In genomic region chr14:105790441-105790840, GRCm38 (mm10) we compare ENCODE assay signal across 21 mouse cellular contexts.
A peak's percentile ranks its signal among the peaks of the same experiment; 100 is the strongest.
DNase-seq lines count a peak whose midpoint lies in the region; ATAC-seq lines count a peak whose summit lies in the region.
"Had no signal": no experiment of that assay in that cellular context is flagged by ENCODE, and none has a peak within 500 bp of the region (broad histone marks: within the 10 kb centered on the region; RNA-seq: fewer than 3 reads in every experiment).

No protein-coding gene starts in this region.

- no peak overlapping the region for H3K4me2 ChIP-seq in liver, embryonic 11.5 days
- H3K4me2 ChIP-seq: hindbrain, embryonic 13.5 days had no signal

- H3K9me3 ChIP-seq in liver, embryonic 11.5 days (ENCODE audit: control insufficient read depth, low read length), result no peaks in the 10 kb centered on the region
- H3K9me3 ChIP-seq: embryonic facial prominence, embryonic 10.5 days; forebrain, embryonic 10.5 days; heart, embryonic 10.5 days; hindbrain, embryonic 13.5 days had no signal

- DNase-seq in layer of hippocampus, postnatal 10 days (ENCODE audit: low spot score in 2 of 2), result peak; percentile 7 to 17
- no peak for DNase-seq in layer of hippocampus, adult 9-11 months
- DNase-seq in cerebellum, adult 18-20 months, result peak; percentile 55 to 58
- peak; percentile 60 for DNase-seq in cerebellum, adult 9-11 months
- DNase-seq in cerebellum, postnatal 36 days, result peak; percentile 35 to 36
- no peak for DNase-seq in kidney, adult 8-10 months
- no peak for DNase-seq in liver, embryonic 11.5 days (ENCODE audit: low spot score)
- DNase-seq in kidney, postnatal 25 days, result no peak
- DNase-seq: adrenal gland, adult 8-10 months; gastrocnemius, postnatal 10 days; heart, adult 18-20 months; kidney, adult 2 months had no signal

- no peak for ATAC-seq in liver, embryonic 11.5 days (replicated peaks; ENCODE audit: low FRiP score)
- ATAC-seq: forebrain, embryonic 14.5 days; intestine, embryonic 16.5 days; Patski had no signal

- no peak overlapping the region for H3K27ac ChIP-seq in liver, embryonic 11.5 days (ENCODE audit: low read depth, low read length)
- H3K27ac ChIP-seq: embryonic facial prominence, embryonic 10.5 days; forebrain, embryonic 10.5 days; heart, embryonic 10.5 days; hindbrain, embryonic 13.5 days had no signal

- no peaks in the 10 kb centered on the region for H3K27me3 ChIP-seq in liver, embryonic 11.5 days (replicated peaks; ENCODE audit: control insufficient read depth, insufficient read depth, low read length)
- H3K27me3 ChIP-seq: CH12.LX; hindbrain, embryonic 13.5 days; Patski had no signal

- H3K4me3 ChIP-seq in liver, embryonic 11.5 days (ENCODE audit: low read depth, low read length), result no peak overlapping the region
- H3K4me3 ChIP-seq: embryonic facial prominence, embryonic 10.5 days; erythroblast, embryonic 14.5 days; forebrain, embryonic 10.5 days; heart, embryonic 10.5 days; hindbrain, embryonic 13.5 days had no signal

- 91% methylated on average over 4 of the region's 4 CpGs for WGBS in liver, embryonic 11.5 days

- H3K4me1 ChIP-seq in liver, embryonic 11.5 days (replicated peaks; ENCODE audit: control insufficient read depth, insufficient read depth, low read length), result no peaks in the 10 kb centered on the region
- H3K4me1 ChIP-seq: embryonic facial prominence, embryonic 10.5 days; forebrain, embryonic 10.5 days; heart, embryonic 10.5 days; hindbrain, embryonic 13.5 days had no signal

- no peak overlapping the region for H3K9ac ChIP-seq in liver, embryonic 11.5 days (ENCODE audit: low read depth, low read length)
- H3K9ac ChIP-seq: hindbrain, embryonic 13.5 days had no signal

- H3K36me3 ChIP-seq in liver, embryonic 11.5 days (ENCODE audit: control insufficient read depth, insufficient read depth, low read length), result no peaks in the 10 kb centered on the region
- H3K36me3 ChIP-seq: embryonic facial prominence, embryonic 10.5 days; forebrain, embryonic 10.5 days; heart, embryonic 10.5 days; hindbrain, embryonic 13.5 days had no signal

Comparison
In these comparisons a context has a peak if more than half of its experiments do, and no peak if none do; other contexts are left out.
1. DNase-seq: peak in layer of hippocampus, postnatal 10 days (2 of 2), cerebellum, adult 18-20 months (2 of 2), cerebellum, adult 9-11 months (single experiment) and cerebellum, postnatal 36 days (2 of 2); none in layer of hippocampus, adult 9-11 months (single experiment), kidney, adult 8-10 months (0 of 2), liver, embryonic 11.5 days (single experiment) and kidney, postnatal 25 days (0 of 2).